Mouse (Mus musculus) liver, embryonic 11.5 days (tissue): Measurements from ENCODE around the gene Palld. TPM values are rescaled to one million over a fixed set of nuclear protein-coding genes. Genes with fewer than 3 reads are reported as not detected.

ENCODE experiments used
- ATAC-seq: fragments of 200-750 bp; cut with Nextera tagmentation; replicated peaks from 2 replicates; pipeline ENCODE4 v1.8.0; 2017; ENCODE audit warnings: moderate number of reproducible peaks, mild to moderate bottlenecking, moderate TSS enrichment, moderate library complexity; ENCODE audit not compliant: low FRiP score
- DNase-seq: peaks from one replicate; pipeline ENCODE4 v3.0.0-alpha.2; 2017; ENCODE audit warnings: low spot score
- H3K27ac ChIP-seq: fragments of 300-500 bp; sonication (generic); 2 replicates; pipeline ENCODE4 v1.5.1; 2014; ENCODE audit warnings: mild to moderate bottlenecking, low read depth, low read length, control low read depth
- H3K27me3 ChIP-seq: fragments of 300-500 bp; sonication (generic); replicated peaks from 2 replicates; pipeline ENCODE4 v1.6.1; 2014; ENCODE audit warnings: low read length, mixed read lengths; ENCODE audit not compliant: control insufficient read depth, insufficient read depth
- H3K36me3 ChIP-seq: fragments of 300-500 bp; sonication (generic); 2 replicates; pipeline ENCODE4 v1.6.1; 2014; ENCODE audit warnings: mild to moderate bottlenecking, low read length, moderate library complexity, mixed read lengths; ENCODE audit not compliant: control insufficient read depth, insufficient read depth
- H3K4me1 ChIP-seq: fragments of 300-500 bp; sonication (generic); replicated peaks from 2 replicates; pipeline ENCODE4 v1.6.1; 2014; ENCODE audit warnings: low read length, mixed read lengths; ENCODE audit not compliant: control insufficient read depth, insufficient read depth
- H3K4me2 ChIP-seq: fragments of 300-500 bp; sonication (generic); 2 replicates; pipeline ENCODE4 v1.6.1; 2014; ENCODE audit warnings: mild to moderate bottlenecking, control low read depth, moderate library complexity
- H3K4me3 ChIP-seq: fragments of 300-500 bp; sonication (generic); 2 replicates; pipeline ENCODE4 v1.5.1; 2014; ENCODE audit warnings: low read depth, low read length, control low read depth
- H3K9ac ChIP-seq: fragments of 300-500 bp; sonication (generic); 2 replicates; pipeline ENCODE4 v1.6.1; 2014; ENCODE audit warnings: low read depth, low read length, control low read depth
- H3K9me3 ChIP-seq: fragments of 300-500 bp; sonication (generic); 2 replicates; pipeline ENCODE4 v1.6.1; 2016; ENCODE audit warnings: low read length, inconsistent platforms, mixed read lengths; ENCODE audit not compliant: control insufficient read depth
- WGBS: fragments of 180-500 bp; shearing (Covaris S2); extraction: QIAGEN DNeasy Blood & Tissue Kit; methylation state at CpG from one replicate; pipeline ENCODE4 v1.1.7; 2014; 5-methylcytosine and 5-hydroxymethylcytosine counted together
- polyA plus RNA-seq: library from polyadenylated mRNA; unstranded; fragments of >200 nt; fragmentation: Nextera tagmentation; extraction: Ambion mirVana; gene quantifications from 2 replicates; pipeline ENCODE4 v1.2.1, GENCODE M21; 2014

The Palld gene
- polyA plus RNA-seq, 1 experiment from 2014 or later: 22.9 TPM

DNA sequence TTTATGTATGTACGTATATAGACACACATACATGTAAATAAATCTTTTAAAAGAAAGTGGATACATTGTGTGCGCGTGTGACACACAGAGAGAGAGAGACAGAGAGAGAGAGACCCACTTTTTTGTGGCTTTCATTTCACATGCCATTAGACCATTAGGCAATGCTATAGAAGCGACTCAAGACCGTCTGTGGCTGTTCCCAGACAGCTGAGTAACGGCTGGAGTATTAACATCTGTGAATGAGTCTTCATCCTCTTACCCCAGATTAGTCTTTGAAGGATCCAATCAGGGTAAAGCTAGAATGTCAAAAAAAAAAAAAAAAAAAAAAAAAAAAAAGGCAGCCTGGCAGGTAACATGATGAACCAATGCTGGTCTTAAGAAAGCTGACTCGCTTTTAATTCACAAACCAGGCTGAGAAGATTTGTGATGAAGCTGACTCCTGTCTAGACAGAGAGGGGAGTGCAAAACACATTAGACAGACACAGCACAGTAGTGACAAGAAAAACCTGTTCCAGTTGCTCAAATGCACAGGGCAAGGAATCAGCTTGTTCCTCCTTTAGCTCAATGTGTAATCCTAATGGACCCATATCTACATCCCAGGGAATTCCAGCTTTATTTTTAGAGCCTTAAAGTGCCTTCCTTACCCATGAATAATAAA is 204.6 kb downstream of the Palld start:
- Histone ChIP-seq H3K9me3 (no peaks in the 10 kb centered on the region), H3K36me3 (no peaks in the 10 kb centered on the region), H3K9ac (no peak overlapping the region), H3K4me2 (no peak overlapping the region), H3K4me3 (no peak overlapping the region), H3K27me3 (no peaks in the 10 kb centered on the region), H3K27ac (no peak overlapping the region), H3K4me1 (no peaks in the 10 kb centered on the region)
- 78% methylated on average over 7 of the region's 7 CpGs for WGBS
- no peak for DNase-seq
- ATAC-seq: no peak

DNA sequence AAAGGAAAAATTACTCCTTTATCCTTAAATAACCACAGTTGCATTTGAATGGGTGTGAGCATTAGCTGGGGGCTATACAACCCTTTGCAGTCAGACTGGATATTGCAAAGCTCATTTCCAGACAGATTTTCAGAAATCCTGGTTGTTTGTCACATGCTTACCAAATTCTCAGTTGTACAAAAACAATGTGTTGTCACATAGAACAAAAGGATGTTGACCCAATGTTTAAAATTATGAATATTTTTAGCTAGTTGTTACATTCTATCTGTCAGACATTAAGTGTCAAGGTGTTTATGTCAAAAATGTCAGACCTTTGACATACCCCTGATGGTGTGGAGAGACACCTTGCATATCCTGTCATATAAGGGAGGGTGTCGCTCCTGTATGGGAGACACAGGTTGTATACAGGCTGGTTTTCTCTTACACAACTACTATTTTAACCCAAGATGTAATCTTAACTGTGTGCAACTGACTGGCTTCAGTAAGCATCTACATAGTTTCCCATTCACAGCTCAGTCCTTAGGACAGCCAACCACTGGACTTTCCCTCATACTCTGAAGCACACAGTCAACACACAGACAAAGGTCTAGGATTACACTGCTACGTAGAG is 205.5 kb downstream of the Palld start:
- H3K36me3 ChIP-seq: no peaks in the 10 kb centered on the region
- no peaks in the 10 kb centered on the region for H3K27me3 ChIP-seq
- H3K4me1 ChIP-seq: no peaks in the 10 kb centered on the region
- H3K4me3 ChIP-seq: no peak overlapping the region
- H3K9me3 ChIP-seq: no peaks in the 10 kb centered on the region
- DNase-seq (no peak), ATAC-seq (no peak)
- H3K9ac ChIP-seq: no peak overlapping the region
- no peak overlapping the region for H3K27ac ChIP-seq
- no peak overlapping the region for H3K4me2 ChIP-seq
- 76% methylated on average over 2 of the region's 2 CpGs for whole genome bisulfite sequencing

DNA sequence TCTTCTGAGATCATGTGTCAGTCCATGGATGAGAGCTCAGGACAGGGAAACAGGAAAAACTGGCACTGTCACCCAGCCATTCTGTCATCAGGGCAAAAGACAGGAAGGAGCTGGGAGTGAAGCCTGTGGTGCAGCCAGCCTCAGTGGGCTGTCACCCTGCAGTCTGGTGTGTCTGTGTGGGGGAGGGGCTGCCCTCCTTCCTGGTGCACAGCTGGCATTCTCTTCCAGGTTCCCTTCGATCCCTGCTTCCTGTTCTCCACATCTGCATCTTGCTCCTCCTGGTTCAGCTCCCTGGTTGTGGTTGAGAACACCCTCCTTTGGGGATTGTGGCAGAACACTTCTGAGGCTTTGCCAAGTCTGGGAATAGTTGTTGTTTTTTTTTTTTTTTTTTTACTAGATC is 207.1 kb downstream of the Palld start:
- Histone ChIP-seq H3K27ac (no peak overlapping the region), H3K36me3 (no peaks in the 10 kb centered on the region), H3K9me3 (no peaks in the 10 kb centered on the region), H3K4me2 (no peak overlapping the region), H3K4me1 (no peaks in the 10 kb centered on the region), H3K9ac (no peak overlapping the region), H3K27me3 (no peaks in the 10 kb centered on the region), H3K4me3 (no peak overlapping the region)
- DNase-seq: no peak
- no peak for ATAC-seq
- 21% methylated on average over 1 of the region's 1 CpGs for WGBS

DNA sequence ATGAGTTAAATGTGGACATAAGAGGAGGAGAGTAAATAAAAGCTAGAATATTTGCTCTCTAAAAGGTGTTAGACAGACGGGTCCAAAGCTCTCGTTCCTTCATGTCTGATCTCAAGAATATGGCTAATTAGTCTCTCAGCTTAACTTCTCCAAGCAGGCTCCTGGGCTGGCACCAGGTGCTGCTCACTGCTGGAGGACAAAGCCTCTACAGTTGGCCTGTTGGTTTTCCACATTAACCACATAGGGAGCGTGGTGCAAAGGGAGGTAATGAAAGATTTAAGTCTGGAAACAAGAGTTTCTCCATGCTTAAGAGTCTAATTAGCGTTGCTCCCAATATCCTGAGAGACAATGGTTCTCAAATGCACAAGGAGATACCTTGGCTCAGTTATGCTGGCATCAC is 209.6 kb downstream of the Palld start:
- DNase-seq: no peak
- Histone ChIP-seq H3K27ac (no peak overlapping the region), H3K4me1 (no peaks in the 10 kb centered on the region), H3K36me3 (no peaks in the 10 kb centered on the region), H3K4me3 (no peak overlapping the region), H3K9ac (no peak overlapping the region), H3K4me2 (no peak overlapping the region), H3K9me3 (no peaks in the 10 kb centered on the region), H3K27me3 (no peaks in the 10 kb centered on the region)
- 68% methylated on average over 4 of the region's 4 CpGs for WGBS
- ATAC-seq: no peak

GRCm38 (mm10) chr8:61692129-61692528 is 210.4 kb downstream of the Palld start:
- Histone ChIP-seq H3K4me1 (no peaks in the 10 kb centered on the region), H3K9ac (no peak overlapping the region), H3K27ac (no peak overlapping the region), H3K9me3 (no peaks in the 10 kb centered on the region), H3K36me3 (no peaks in the 10 kb centered on the region), H3K27me3 (no peaks in the 10 kb centered on the region), H3K4me2 (no peak overlapping the region), H3K4me3 (no peak overlapping the region)
- ATAC-seq: no peak
- 78% methylated on average over 3 of the region's 3 CpGs for WGBS
- no peak for DNase-seq

DNA sequence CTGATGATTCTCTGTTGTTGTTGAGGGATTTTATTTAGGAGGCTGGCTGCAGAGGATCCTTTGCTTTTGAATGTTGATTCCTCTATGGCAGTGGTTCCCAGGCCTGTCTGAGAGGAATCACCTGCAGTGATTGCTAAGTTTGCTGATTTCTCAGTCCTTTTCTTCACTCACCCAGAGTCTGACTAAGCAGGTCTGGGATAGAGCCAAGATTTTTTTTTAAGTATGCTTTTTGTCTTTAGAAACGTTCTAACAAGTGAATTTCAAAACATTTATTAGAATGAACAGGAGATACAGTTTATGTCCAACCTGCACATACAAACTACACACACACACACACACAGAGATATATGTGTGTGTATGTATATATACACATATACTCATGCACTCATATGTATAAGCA is 211.1 kb downstream of the Palld start:
- WGBS: 42% methylated on average over 1 of the region's 1 CpGs
- Histone ChIP-seq H3K9ac (no peak overlapping the region), H3K36me3 (no peaks in the 10 kb centered on the region), H3K27ac (no peak overlapping the region), H3K4me3 (no peak overlapping the region), H3K4me1 (no peaks in the 10 kb centered on the region), H3K27me3 (no peaks in the 10 kb centered on the region), H3K9me3 (no peaks in the 10 kb centered on the region), H3K4me2 (no peak overlapping the region)
- ATAC-seq (no peak), DNase-seq (no peak)

- no peak for ATAC-seq
- H3K4me1 ChIP-seq: no peaks in the 10 kb centered on the region
- DNase-seq: no peak
- H3K9ac ChIP-seq: no peak overlapping the region
- no peaks in the 10 kb centered on the region for H3K9me3 ChIP-seq
- no peak overlapping the region for H3K4me2 ChIP-seq
- WGBS: 72% methylated on average over 4 of the region's 4 CpGs
- H3K4me3 ChIP-seq: no peak overlapping the region
- H3K27ac ChIP-seq: no peak overlapping the region
- no peaks in the 10 kb centered on the region for H3K27me3 ChIP-seq
- H3K36me3 ChIP-seq: no peaks in the 10 kb centered on the region
Observed at GRCm38 (mm10) chr8:61687071-61687470, 215.4 kb downstream of the Palld start.

DNA sequence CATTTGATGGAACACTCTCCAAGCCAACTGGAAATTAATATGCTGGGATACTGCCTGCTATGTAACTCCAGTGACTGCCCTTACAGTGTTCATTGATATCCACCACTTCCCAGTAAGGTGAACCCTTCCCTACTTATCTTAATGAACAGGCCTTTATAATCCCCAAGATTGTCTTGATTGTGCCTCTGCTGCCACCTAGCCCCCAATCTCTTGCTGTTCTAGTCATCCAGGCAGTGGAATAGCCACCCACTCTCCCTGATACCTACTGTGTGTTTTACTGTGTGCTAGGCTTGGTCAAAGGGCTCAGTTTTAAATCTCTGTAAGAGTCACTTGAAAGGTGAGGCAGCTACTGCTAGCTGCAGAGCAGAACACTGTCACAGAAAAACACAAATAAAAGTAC is 216.2 kb downstream of the Palld start:
- DNase-seq: no peak

GRCm38 (mm10) chr8:61685280-61685679 is 217.2 kb downstream of the Palld start:
- no peak overlapping the region for H3K4me2 ChIP-seq
- no peaks in the 10 kb centered on the region for H3K36me3 ChIP-seq
- H3K27me3 ChIP-seq: no peaks in the 10 kb centered on the region
- no peak overlapping the region for H3K9ac ChIP-seq
- no peak overlapping the region for H3K4me3 ChIP-seq
- no peaks in the 10 kb centered on the region for H3K4me1 ChIP-seq
- H3K27ac ChIP-seq: no peak overlapping the region
- WGBS: 84% methylated on average over 1 of the region's 1 CpGs
- ATAC-seq (no peak), DNase-seq (no peak)
- no peaks in the 10 kb centered on the region for H3K9me3 ChIP-seq

More for the DNA sequence above, 216.2 kb downstream of the Palld start:
- no peaks in the 10 kb centered on the region for H3K36me3 ChIP-seq
- H3K27ac ChIP-seq: no peak overlapping the region
- H3K4me1 ChIP-seq: no peaks in the 10 kb centered on the region
- no peaks in the 10 kb centered on the region for H3K27me3 ChIP-seq
- H3K4me3 ChIP-seq: no peak overlapping the region
- H3K4me2 ChIP-seq: no peak overlapping the region
- H3K9me3 ChIP-seq: no peaks in the 10 kb centered on the region
- no peak overlapping the region for H3K9ac ChIP-seq
- ATAC-seq: no peak
